Mouse (Mus musculus) adrenal gland, adult 8-10 months (tissue): ENCODE data around the gene Zswim4. TPM values are rescaled to one million over a fixed set of nuclear protein-coding genes. Genes with fewer than 3 reads are reported as not detected.

Experiments
- DNase-seq: peaks from one replicate; pipeline ENCODE4 v3.0.0; 2022
- microRNA-seq, 2 experiments: library from miRNA; unstranded; fragments of <30 nt; microRNA quantifications; one replicate each; pipeline ENCODE4 v1.2.0; 2022
- total RNA-seq, 4 experiments: library from RNA; stranded (reverse); gene quantifications; 2 replicates each; pipeline ENCODE4 v1.2.4; 2022

Gene Zswim4
- total RNA-seq, 4 experiments from 2014 or later, result 36.2 to 53.9 (median 48.0) TPM

DNA sequence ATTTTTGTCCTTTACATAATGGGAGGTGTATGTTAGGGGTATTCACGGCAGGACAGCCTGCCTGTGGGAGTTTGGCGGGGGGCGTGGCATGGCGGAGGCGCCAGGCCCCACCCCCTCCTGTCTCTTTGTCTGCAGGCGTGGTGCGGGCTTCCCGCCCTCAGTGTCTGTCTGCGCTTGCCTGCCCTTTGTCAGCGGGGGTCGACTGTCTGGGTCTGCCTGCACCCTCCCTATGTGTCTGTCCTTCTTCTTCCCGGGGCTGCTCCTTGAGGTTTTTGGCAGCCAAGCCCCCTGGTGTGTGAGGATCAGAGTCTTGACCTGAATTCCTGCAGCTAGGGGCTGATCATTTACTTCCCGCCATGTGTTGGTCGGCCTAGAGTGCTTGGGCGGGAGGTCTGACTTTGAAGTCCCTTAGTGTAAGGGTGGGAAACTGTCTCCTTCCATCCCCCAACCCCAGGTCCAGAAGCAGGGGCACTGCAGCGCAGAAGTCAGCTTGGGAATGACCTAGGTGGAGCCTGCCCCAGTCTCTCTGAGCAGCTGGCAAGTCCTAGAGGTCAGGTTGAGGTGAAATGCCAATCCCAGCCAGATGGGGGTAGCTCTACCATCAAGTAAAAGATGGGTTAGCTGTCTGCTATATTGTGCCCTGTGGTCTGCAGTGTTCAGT lies 56.2 kb downstream of the Zswim4 start:
- no peak for DNase-seq

DNA sequence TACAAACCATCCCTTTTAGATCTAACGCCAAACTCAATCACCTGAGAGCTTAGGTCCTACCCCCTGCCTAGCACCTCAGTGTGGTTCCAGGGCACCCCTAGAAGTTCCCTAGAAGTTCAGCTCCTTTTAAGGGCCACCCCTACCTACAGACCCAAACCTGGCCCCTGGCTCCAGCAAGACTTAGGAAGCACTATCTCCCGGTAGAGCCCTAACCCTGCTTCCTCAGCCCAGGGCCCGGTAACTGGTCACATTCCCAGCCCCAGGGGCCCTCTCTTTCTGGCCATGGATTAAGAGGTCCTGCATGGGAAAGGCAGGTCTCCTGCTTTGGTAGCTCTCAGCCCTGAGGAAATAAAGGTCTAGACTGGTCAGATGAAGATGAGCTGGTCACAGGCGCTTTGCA lies 56.9 kb downstream of the Zswim4 start:
- DNase-seq, result no peak

DNA sequence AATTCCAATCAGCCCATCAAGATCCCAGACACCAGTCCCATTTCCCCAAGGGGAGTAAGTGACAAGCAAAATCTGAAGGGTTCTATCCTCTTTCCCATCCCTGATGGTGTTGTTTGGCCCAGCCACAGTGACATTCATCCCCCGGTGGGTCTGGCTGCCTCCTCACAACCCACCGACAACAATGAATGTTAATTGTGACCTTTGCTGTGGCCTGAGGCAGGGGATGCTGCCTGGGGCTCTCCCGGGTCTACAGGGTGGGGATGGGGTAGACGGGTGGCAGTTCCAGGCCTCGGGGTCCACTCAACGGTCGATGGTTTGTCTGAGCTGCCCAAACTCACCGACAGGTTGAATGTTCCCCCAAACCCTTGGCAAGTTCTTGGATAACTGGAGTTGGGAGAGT lies 58.3 kb downstream of the Zswim4 start:
- DNase-seq, result no peak

DNA sequence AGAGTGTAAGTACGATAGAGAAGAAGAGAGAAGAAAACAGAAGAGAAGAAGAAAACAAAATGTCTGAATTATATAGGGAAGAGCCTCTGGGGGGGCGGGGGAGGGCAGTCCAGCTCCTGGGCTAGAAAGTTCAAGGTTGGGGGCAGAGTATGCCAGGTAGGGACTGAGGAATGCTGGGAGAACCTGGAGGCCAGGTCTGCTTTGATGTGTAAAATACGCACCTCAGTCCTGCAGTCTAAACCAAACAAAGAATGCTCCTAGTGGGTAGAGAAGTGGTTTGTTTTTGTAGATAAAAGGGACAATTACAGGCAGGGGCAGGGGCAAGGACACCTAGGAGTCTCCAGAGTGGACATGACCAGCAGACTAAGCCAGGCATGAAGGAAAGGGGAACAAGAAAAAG lies 59.5 kb downstream of the Zswim4 start:
- DNase-seq, result no peak

DNA sequence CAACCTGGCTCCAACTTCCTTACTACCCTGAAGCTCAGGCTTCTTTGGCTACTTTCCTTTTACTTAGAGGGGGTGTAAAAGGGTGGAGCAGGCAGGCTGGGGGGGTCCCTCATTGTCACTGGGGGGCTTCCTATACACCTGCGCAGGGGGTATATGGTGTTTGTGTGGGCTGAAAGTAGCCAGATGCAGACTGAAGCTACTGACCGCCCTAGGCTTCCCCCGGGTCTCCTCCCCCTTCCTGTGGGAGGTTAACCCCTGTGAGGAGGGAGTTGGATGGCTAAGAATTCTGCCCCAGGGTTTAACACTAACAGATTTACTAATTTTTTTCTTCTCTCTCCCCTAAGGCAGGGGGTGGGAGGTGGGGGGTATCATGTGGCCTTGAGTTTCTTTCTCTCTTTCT lies 60.3 kb downstream of the Zswim4 start:
- no peak for DNase-seq

DNA sequence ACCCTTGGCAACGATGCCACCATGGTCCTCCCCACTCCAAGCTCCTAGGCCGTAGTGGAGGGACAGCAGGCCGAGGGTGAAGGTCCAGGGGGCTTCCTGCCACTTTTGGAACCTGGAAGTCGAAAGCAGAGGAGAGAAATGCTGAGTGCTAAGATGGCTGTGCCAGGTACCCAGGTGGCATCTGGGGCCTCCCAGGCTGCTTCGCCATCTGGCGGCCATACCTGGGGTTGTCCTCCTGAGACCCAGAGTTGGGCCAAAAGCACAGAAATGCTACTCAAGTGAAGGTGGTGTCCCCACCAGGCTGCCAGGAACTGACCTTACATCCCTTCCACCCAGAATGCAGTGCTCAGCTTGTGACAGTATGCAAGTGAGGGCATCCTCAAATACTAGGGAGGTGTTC lies 63.0 kb downstream of the Zswim4 start:
- DNase-seq, result no peak

DNA sequence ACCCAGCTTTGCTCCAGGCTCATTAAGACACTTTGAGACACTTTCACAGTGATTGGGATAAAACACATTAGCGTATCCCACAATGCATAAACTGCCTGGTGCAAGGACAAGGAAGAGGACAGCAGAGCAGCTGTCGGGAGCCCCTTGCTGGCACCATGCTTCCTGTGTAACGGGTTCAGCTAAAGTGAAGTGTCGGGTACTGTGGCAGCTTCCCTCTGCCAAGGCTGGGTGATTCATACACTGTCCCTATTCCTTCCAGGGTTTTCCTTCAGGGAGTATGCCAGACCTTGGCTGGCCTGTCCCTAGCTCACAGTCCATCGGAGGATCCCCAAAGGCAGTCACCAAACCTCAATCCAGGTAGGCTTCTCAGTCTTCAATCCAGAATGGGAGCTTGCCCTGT lies 66.8 kb downstream of the Zswim4 start:
- no peak for DNase-seq

DNA sequence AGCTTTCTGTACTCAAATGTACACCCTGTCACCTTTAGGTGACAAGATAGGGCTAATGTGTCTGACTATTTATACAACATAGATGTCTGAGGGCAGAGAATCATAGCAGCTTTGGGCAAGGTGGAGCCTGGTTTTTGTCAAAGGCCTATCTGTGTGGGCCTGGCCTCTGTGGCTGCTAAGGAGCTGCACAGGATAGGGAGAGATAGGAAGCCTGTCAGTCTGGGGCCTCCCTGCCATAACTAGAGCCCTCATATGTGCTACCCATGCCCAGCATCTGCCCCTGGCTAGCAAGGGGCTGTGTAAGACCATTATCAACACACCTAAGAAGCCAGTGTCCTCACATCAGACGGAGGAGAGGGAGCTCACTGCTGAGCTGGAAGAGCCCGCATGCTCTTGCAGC lies 69.2 kb downstream of the Zswim4 start:
- DNase-seq, result no peak

Small RNAs within 50 kb of the gene (microRNA-seq; reads per million reads assigned to microRNA genes)
- gene Mir181c (753 to 1,002 reads per million in 2 experiments), gene Mir181d (565 to 828 reads per million in 2 experiments), gene Mir23a (29,880 to 45,921 reads per million in 2 experiments), gene Mir24-2 (0 reads per million in 2 experiments), gene Mir27a (711 to 1,323 reads per million in 2 experiments), gene Mir3074-2 (0 reads per million in 2 experiments)

Other genes starting within 250 kb of the Zswim4 start
- gene Samd1, start 239.4 kb downstream of the Zswim4 start, total RNA-seq, result 10 to 100 TPM; 27.4 to 44.2 (median 34.9) TPM
- under 1 TPM in 2 of 4 experiments, not detected in 2; 0.49 TPM for gene 1700067K01Rik, start 235.6 kb downstream of the Zswim4 start, total RNA-seq
- gene 2210011C24Rik, start 224.9 kb downstream of the Zswim4 start, total RNA-seq, result under 1 TPM in 2 of 4 experiments, not detected in 2; 0.62 to 0.77 TPM
- gene Palm3, start 215.6 kb downstream of the Zswim4 start, total RNA-seq, result 1 to 10 TPM in 3 of 4 experiments, under 1 TPM in 1; 0.70 to 3.9 (median 2.3) TPM
- gene Il27ra, start 194.5 kb downstream of the Zswim4 start, total RNA-seq, result 1 to 10 TPM; 1.9 to 3.1 (median 2.8) TPM
- gene Rln3, start 192.1 kb downstream of the Zswim4 start, total RNA-seq, result not detected
- gene Gm10643, start 171.9 kb downstream of the Zswim4 start, total RNA-seq, result 1 to 10 TPM; 2.9 to 5.9 (median 4.2) TPM
- gene Rfx1, start 170.2 kb downstream of the Zswim4 start, total RNA-seq, result 10 to 100 TPM; 16.8 to 25.2 (median 20.5) TPM
- 10 to 100 TPM; 18.3 to 27.1 (median 23.8) TPM for gene Dcaf15, start 132.3 kb downstream of the Zswim4 start, total RNA-seq
- gene Podnl1, start 111.1 kb downstream of the Zswim4 start, total RNA-seq, result under 1 TPM; 0.10 to 0.86 (median 0.34) TPM
- gene Cc2d1a, start 89.1 kb downstream of the Zswim4 start, total RNA-seq, result 10 to 100 TPM; 33.9 to 51.2 (median 40.3) TPM
- under 1 TPM; 0.38 to 0.81 (median 0.40) TPM for gene 4930432K21Rik, start 89.0 kb downstream of the Zswim4 start, total RNA-seq
- 1 to 10 TPM in 2 of 4 experiments, under 1 TPM in 2; 0.75 to 2.9 (median 1.2) TPM for gene Nanos3, start 51.8 kb downstream of the Zswim4 start, total RNA-seq
- gene D8Ertd738e, start 12.7 kb upstream of the Zswim4 start, total RNA-seq, result 100 to 1,000 TPM; 171 to 296 (median 225) TPM
- 10 to 100 TPM; 26.9 to 52.8 (median 51.6) TPM for gene Mri1, start 20.3 kb upstream of the Zswim4 start, total RNA-seq
- 10 to 100 TPM; 21.5 to 27.7 (median 24.6) TPM for gene Ccdc130, start 33.3 kb upstream of the Zswim4 start, total RNA-seq
- 10 to 100 TPM in 3 of 4 experiments, 1 to 10 TPM in 1; 6.3 to 18.1 (median 11.8) TPM for gene Cacna1a, start 151.4 kb upstream of the Zswim4 start, total RNA-seq